Mouse (Mus musculus): ENCODE data around the gene Fam92b.

DNA sequence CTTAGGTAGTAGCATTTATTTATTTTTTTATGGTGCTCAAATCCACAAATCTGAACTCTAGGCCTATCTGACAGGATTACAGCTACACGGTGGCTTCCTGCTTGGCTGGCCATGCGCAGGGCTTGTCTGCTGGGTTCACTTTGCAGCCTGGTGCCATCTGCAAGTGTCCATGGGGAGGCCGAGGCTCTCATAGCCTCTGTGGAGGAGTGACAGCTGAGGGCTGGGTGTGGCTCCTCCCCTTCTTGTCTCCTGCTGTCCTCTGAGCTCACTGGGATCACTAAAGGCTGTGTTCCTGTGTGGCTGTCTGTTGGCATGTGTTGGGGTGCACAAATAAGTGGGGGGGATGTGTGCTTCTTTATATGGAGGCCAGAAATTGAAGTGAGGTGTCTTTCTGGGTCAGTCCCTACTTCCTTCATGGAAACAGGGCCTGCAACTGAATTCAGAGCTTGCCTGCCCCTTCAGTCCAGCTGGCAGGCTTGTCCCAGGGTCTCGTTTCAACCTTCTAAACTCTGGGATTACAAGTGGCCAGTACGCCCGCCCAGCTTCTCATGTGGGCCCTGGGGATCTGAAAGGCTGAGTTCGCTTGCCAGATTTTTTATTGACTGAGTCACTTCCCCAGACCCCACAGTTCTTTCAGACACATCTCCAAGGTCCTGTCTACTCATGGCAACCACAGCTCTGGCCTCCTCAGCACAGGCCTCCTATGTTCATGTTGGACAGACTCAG lies 38.3 kb upstream of the Fam92b start:
- TF ChIP-seq CTCF (IDR thresholded peaks at IDR 0.05) (no peak), POLR2A (IDR thresholded peaks at IDR 0.05; ENCODE audit: insufficient read depth, low read depth, low read length) (no peak), EP300 (IDR thresholded peaks at IDR 0.05; ENCODE audit: insufficient read depth, low read depth, low read length) (0 out of 2 replicates have a peak, but pooled peaks have one; percentile 5)

All from heart, adult 2 months (tissue).